ENCODE assay signal across 9 mouse cellular contexts in genomic region chr6:115609121-115609520, GRCm38 (mm10). TPM values are rescaled to one million over a fixed set of nuclear protein-coding genes. Genes with fewer than 3 reads are reported as not detected.
DNase-seq lines count a peak whose midpoint lies in the region; ATAC-seq and TF ChIP-seq lines count a peak whose summit lies in the region.
"Had no signal": no experiment of that assay in that cellular context is flagged by ENCODE, and none has a peak within 500 bp of the region (broad histone marks: within the 10 kb centered on the region; RNA-seq: fewer than 3 reads in every experiment).

No protein-coding gene starts in this region.

- peaks cover 18% of the 10 kb centered on the region for H3K4me1 ChIP-seq in cerebellum, adult 2 months (ENCODE audit: control insufficient read depth, insufficient read depth, low read length)
- no peaks in the 10 kb centered on the region for H3K4me1 ChIP-seq in lung, embryonic 14.5 days (ENCODE audit: insufficient read depth)
- H3K4me1 ChIP-seq: limb, embryonic 12.5 days had no signal

- no peak overlapping the region for H3K4me2 ChIP-seq in lung, embryonic 14.5 days
- H3K4me2 ChIP-seq: limb, embryonic 12.5 days had no signal

- no peak overlapping the region for H3K9ac ChIP-seq in lung, embryonic 14.5 days
- H3K9ac ChIP-seq: limb, embryonic 12.5 days had no signal

- peaks cover 51% of the 10 kb centered on the region for H3K36me3 ChIP-seq in lung, embryonic 14.5 days (ENCODE audit: insufficient read depth)

- H3K27ac ChIP-seq in cerebellum, adult 2 months (ENCODE audit: insufficient read depth, low read length): no peak overlapping the region
- no peak overlapping the region for H3K27ac ChIP-seq in lung, embryonic 14.5 days (ENCODE audit: low read depth)
- H3K27ac ChIP-seq: limb, embryonic 12.5 days had no signal

- peak; percentile 30; the same call in 1 of the 2 replicates for TF ChIP-seq CTCF in cerebellum, adult 2 months (IDR thresholded peaks at IDR 0.05; ENCODE audit: borderline replicate concordance, insufficient read depth, low read depth, low read length)
- peak; percentile 58 for TF ChIP-seq CTCF in lung, embryonic 14.5 days (IDR thresholded peaks at IDR 0.05; ENCODE audit: low read depth)

- WGBS in cerebellum, adult 2 months: 78% methylated on average over 3 of the region's 3 CpGs
- WGBS in lung, embryonic 14.5 days: 61% methylated on average over 3 of the region's 3 CpGs

- no peaks in the 10 kb centered on the region for H3K9me3 ChIP-seq in lung, embryonic 14.5 days (ENCODE audit: low read depth, low read length)
- H3K9me3 ChIP-seq: limb, embryonic 12.5 days had no signal

- no peak overlapping the region for H3K4me3 ChIP-seq in cerebellum, adult 2 months (replicated peaks; ENCODE audit: insufficient read depth, low read depth, low read length)
- H3K4me3 ChIP-seq in lung, embryonic 14.5 days (ENCODE audit: low read depth, low read length): no peak overlapping the region
- H3K4me3 ChIP-seq: limb, embryonic 12.5 days had no signal

- no peaks in the 10 kb centered on the region for H3K27me3 ChIP-seq in cerebellum, adult 2 months (ENCODE audit: control insufficient read depth, insufficient read depth, low read length)
- no peaks in the 10 kb centered on the region for H3K27me3 ChIP-seq in lung, embryonic 14.5 days (ENCODE audit: insufficient read depth, low read length)
- H3K27me3 ChIP-seq: limb, embryonic 12.5 days had no signal

- TF ChIP-seq POLR2A in cerebellum, adult 2 months (IDR thresholded peaks at IDR 0.05; ENCODE audit: borderline replicate concordance, insufficient read depth, low read length): no peak

- ATAC-seq in lung, embryonic 14.5 days (ENCODE audit: insufficient read depth): no peak
- 0 out of 2 replicates have a peak, but pooled peaks have one; percentile 54 for ATAC-seq in erythroid progenitor cell, adult 5-6 weeks (replicated peaks; ENCODE audit: low FRiP score, poor library complexity, severe bottlenecking)
- ATAC-seq in frontal cortex, adult (ENCODE audit: low TSS enrichment): no peak

- DNase-seq in cerebellum, adult 2 months: no peak
- no peak for DNase-seq in cerebellum, postnatal 4 days (ENCODE audit: low spot score in 2 of 2)
- peak; percentile 65 for DNase-seq in lung, embryonic 14.5 days
- DNase-seq in lung, postnatal 25 days (ENCODE audit: low spot score): no peak
- DNase-seq in thymus, postnatal 10 days (ENCODE audit: low spot score in 2 of 2): peak; percentile 25 to 38
- DNase-seq in adrenal gland, adult 8-10 months: no peak

RNA-seq across cellular contexts. Expression of gene Mkrn2, which starts 7.4 kb away (rescaled TPM):
- polyA plus RNA-seq in cerebellum, adult 2 months (2012; rRNA removed): 34.7 and 37.7 TPM in 2 replicates
- polyA plus RNA-seq in lung, embryonic 14.5 days (2014; fragmentation: Nextera tagmentation; extraction: Ambion mirVana): 25.8 and 29.6 TPM in 2 replicates
- total RNA-seq in erythroid progenitor cell, adult 5-6 weeks (2015; ENCODE audit: low replicate concordance): 1.7 and 2.9 TPM in 2 replicates
- 3.9 and 4.0 TPM in 2 replicates for total RNA-seq in erythroid progenitor cell, adult 5-6 weeks (2017; ENCODE audit: low replicate concordance)
- 10 to 100 TPM; 37.8 to 44.7 (median 42.6) TPM for total RNA-seq in adrenal gland, adult 8-10 months (2022)

RNA-seq across cellular contexts. Expression of gene Mkrn2os, which starts 16.7 kb away (rescaled TPM):
- 0.08 and 0.15 TPM in 2 replicates for polyA plus RNA-seq in cerebellum, adult 2 months (2012; rRNA removed)
- 0.58 and 0.86 TPM in 2 replicates for polyA plus RNA-seq in lung, embryonic 14.5 days (2014; fragmentation: Nextera tagmentation; extraction: Ambion mirVana)
- total RNA-seq in erythroid progenitor cell, adult 5-6 weeks (2015; ENCODE audit: low replicate concordance): not detected in 2 replicates
- not detected in 2 replicates for total RNA-seq in erythroid progenitor cell, adult 5-6 weeks (2017; ENCODE audit: low replicate concordance)
- not detected for total RNA-seq in adrenal gland, adult 8-10 months (2022)

Comparison
In these comparisons a context has a peak if more than half of its experiments do, and no peak if none do; other contexts are left out.
1. DNase-seq: peak in lung, embryonic 14.5 days (single experiment) and thymus, postnatal 10 days (2 of 2); none in cerebellum, adult 2 months (0 of 2), cerebellum, postnatal 4 days (0 of 2), lung, postnatal 25 days (single experiment) and adrenal gland, adult 8-10 months (single experiment).
2. RNA of gene Mkrn2, which starts 7.4 kb away (total RNA-seq): 37.8 to 44.7 TPM in adrenal gland, adult 8-10 months; 1.7 to 4.0 TPM in erythroid progenitor cell, adult 5-6 weeks; every median in the first group is over 4 times any median in the second.